Mouse (Mus musculus): Measurements from ENCODE around the gene Muc20. TPM values are rescaled to one million over a fixed set of nuclear protein-coding genes. Genes with fewer than 3 reads are reported as not detected.

Gene Muc20
- total and polyA plus RNA-seq, 3 experiments = 0.30 to 0.94 (median 0.47) TPM

- TF ChIP-seq POLR2A (IDR thresholded peaks at IDR 0.05; ENCODE audit: insufficient read depth, low read depth, low read length) (no peak), EP300 (IDR thresholded peaks at IDR 0.05; ENCODE audit: insufficient read depth, low read depth, low read length) (no peak), CTCF (IDR thresholded peaks at IDR 0.05) (no peak)
- WGBS = 69% methylated on average over 7 of the region's 7 CpGs
- Histone ChIP-seq H3K79me2 (replicated peaks; ENCODE audit: control insufficient read depth, insufficient read depth, low read length) (no peaks in the 10 kb centered on the region), H3K27me3 (ENCODE audit: control insufficient read depth, insufficient read depth, low read length) (no peaks in the 10 kb centered on the region), H3K27ac (no peak overlapping the region), H3K4me1 (ENCODE audit: control insufficient read depth, insufficient read depth, low read length) (peaks cover 6% of the 10 kb centered on the region), H3K9ac (ENCODE audit: low read depth, low read length) (no peak overlapping the region), H3K4me3 (no peak overlapping the region), H3K36me3 (ENCODE audit: control insufficient read depth, insufficient read depth, low read length) (no peaks in the 10 kb centered on the region)
- no peak for DNase-seq
- intact Hi-C loops (cut with DNase I) = no loop called here
These were observed 7.9 kb upstream of the Muc20 start for GRCm38 (mm10) chr16:32805151-32805550.

DNA sequence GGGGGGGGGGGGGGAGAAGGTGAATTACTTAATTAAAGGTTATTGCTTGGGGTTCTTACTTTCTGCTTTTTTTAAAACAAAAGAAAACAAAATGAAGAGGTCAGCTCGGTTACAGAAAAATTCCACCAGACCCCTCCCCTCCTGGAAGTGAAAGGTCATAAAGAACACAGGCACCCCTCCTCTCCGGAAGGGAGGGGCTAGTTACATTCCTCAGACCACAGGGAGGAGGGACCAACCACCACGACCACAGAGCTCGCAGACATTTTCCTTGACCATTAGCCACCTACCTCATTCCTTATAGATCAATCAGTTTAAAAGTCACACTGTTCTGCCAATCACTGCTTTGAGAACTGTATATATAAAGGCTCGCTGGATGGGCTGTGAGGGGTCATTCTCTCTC is 6.7 kb upstream of the Muc20 start:
- intact Hi-C loops (cut with DNase I) = no loop called here
- Histone ChIP-seq H3K4me1 (ENCODE audit: control insufficient read depth, insufficient read depth, low read length) (peaks cover 6% of the 10 kb centered on the region), H3K79me2 (replicated peaks; ENCODE audit: control insufficient read depth, insufficient read depth, low read length) (no peaks in the 10 kb centered on the region), H3K36me3 (ENCODE audit: control insufficient read depth, insufficient read depth, low read length) (no peaks in the 10 kb centered on the region), H3K4me3 (no peak overlapping the region), H3K27ac (peak overlapping the region; percentile 80; the same call in 1 of the 2 replicates), H3K9ac (ENCODE audit: low read depth, low read length) (no peak overlapping the region), H3K27me3 (ENCODE audit: control insufficient read depth, insufficient read depth, low read length) (no peaks in the 10 kb centered on the region)
- TF ChIP-seq POLR2A (IDR thresholded peaks at IDR 0.05; ENCODE audit: insufficient read depth, low read depth, low read length) (no peak), EP300 (IDR thresholded peaks at IDR 0.05; ENCODE audit: insufficient read depth, low read depth, low read length) (no peak), CTCF (IDR thresholded peaks at IDR 0.05) (no peak)
- WGBS = 52% methylated on average over 5 of the region's 5 CpGs
- DNase-seq = no peak

- no peak for TF ChIP-seq CTCF (IDR thresholded peaks at IDR 0.05)
- no peak for TF ChIP-seq POLR2A (IDR thresholded peaks at IDR 0.05; ENCODE audit: insufficient read depth, low read depth, low read length)
- no peak for TF ChIP-seq EP300 (IDR thresholded peaks at IDR 0.05; ENCODE audit: insufficient read depth, low read depth, low read length)
- H3K27ac ChIP-seq = peak overlapping the region; percentile 80
- H3K79me2 ChIP-seq (replicated peaks; ENCODE audit: control insufficient read depth, insufficient read depth, low read length) = no peaks in the 10 kb centered on the region
- H3K9ac ChIP-seq (ENCODE audit: low read depth, low read length) = no peak overlapping the region
- no peaks in the 10 kb centered on the region for H3K27me3 ChIP-seq (ENCODE audit: control insufficient read depth, insufficient read depth, low read length)
- peaks cover 6% of the 10 kb centered on the region for H3K4me1 ChIP-seq (ENCODE audit: control insufficient read depth, insufficient read depth, low read length)
- intact Hi-C loops (cut with DNase I) = no loop called here
- WGBS = 21% methylated on average over 6 of the region's 6 CpGs
- no peaks in the 10 kb centered on the region for H3K36me3 ChIP-seq (ENCODE audit: control insufficient read depth, insufficient read depth, low read length)
- H3K4me3 ChIP-seq = no peak overlapping the region
- peak; percentile 79 to 85 for DNase-seq
These were observed 6.1 kb upstream of the Muc20 start for GRCm38 (mm10) chr16:32803252-32803853.

DNA sequence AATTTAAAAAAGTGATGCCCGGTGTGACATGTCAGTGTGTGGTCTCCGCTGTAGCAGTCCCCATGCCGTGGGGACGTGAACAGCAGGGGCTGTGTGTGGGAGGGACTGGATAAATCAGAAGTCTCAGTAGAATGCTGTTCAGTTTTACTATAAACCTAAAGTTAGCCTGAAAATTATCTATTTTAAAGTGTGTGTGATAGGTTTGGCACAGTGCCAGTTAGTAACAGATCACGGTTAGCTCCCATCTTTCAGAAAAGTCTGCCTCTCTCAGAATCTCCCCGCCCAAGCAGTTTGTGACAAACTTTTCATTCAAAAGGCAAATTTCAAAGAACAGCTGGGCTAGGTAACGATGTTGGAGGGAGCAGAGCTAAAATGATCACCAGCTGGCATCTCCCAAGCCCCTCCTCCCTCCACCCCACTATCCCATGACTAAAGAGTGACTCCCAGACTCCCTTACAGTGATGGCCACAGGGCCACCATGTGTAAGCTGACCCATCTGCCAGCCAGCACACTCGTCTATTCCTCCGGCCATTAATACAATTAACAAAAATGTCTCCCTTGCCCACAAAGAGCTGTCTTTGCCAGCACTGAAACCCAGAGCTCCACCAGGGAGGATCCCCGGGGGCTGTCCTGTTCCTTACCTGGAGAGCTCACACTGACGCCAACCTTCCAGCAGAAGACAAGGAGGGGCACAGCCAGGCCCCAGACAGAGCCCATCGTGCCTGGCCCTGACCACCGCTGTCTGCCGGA is 384 bp downstream of the Muc20 start:
- WGBS = 72% methylated on average over 14 of the region's 14 CpGs
- TF ChIP-seq CTCF (IDR thresholded peaks at IDR 0.05) (no peak), EP300 (IDR thresholded peaks at IDR 0.05; ENCODE audit: insufficient read depth, low read depth, low read length) (no peak), POLR2A (IDR thresholded peaks at IDR 0.05; ENCODE audit: insufficient read depth, low read depth, low read length) (no peak)
- Histone ChIP-seq H3K36me3 (ENCODE audit: control insufficient read depth, insufficient read depth, low read length) (no peaks in the 10 kb centered on the region), H3K27me3 (ENCODE audit: control insufficient read depth, insufficient read depth, low read length) (no peaks in the 10 kb centered on the region), H3K4me3 (no peak overlapping the region), H3K27ac (no peak overlapping the region), H3K79me2 (replicated peaks; ENCODE audit: control insufficient read depth, insufficient read depth, low read length) (no peaks in the 10 kb centered on the region), H3K4me1 (ENCODE audit: control insufficient read depth, insufficient read depth, low read length) (no peaks in the 10 kb centered on the region), H3K9ac (ENCODE audit: low read depth, low read length) (no peak overlapping the region)
- intact Hi-C loops (cut with DNase I) = no loop called here
- no peak for DNase-seq

DNA sequence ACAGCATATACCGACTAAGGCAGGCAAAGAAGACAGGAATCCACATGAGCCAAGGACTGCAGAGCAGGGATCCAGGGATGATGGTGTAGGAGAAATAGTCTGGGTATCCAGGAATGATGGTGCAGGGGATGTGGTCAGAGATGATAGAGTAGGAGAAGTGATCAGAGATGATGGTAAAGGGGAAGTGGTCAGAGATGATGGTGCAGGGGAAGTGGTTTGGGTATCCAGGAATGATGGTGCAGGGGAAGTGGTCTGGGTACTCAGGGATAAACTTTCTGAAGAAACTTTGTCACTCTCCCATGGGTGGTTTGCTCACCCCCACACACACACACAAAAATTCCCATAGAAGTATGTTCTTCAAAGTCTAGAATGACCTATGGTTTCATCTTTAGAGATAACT is 2.1 kb downstream of the Muc20 start:
- Histone ChIP-seq H3K27ac (no peak overlapping the region), H3K4me3 (no peak overlapping the region), H3K4me1 (ENCODE audit: control insufficient read depth, insufficient read depth, low read length) (no peaks in the 10 kb centered on the region), H3K79me2 (replicated peaks; ENCODE audit: control insufficient read depth, insufficient read depth, low read length) (no peaks in the 10 kb centered on the region), H3K9ac (ENCODE audit: low read depth, low read length) (no peak overlapping the region), H3K36me3 (ENCODE audit: control insufficient read depth, insufficient read depth, low read length) (no peaks in the 10 kb centered on the region), H3K27me3 (ENCODE audit: control insufficient read depth, insufficient read depth, low read length) (no peaks in the 10 kb centered on the region)
- WGBS = 85% methylated on average over 1 of the region's 1 CpGs
- intact Hi-C loops (cut with DNase I) = no loop called here
- DNase-seq = no peak
- no peak for TF ChIP-seq CTCF (IDR thresholded peaks at IDR 0.05)
- no peak for TF ChIP-seq EP300 (IDR thresholded peaks at IDR 0.05; ENCODE audit: insufficient read depth, low read depth, low read length)
- no peak for TF ChIP-seq POLR2A (IDR thresholded peaks at IDR 0.05; ENCODE audit: insufficient read depth, low read depth, low read length)

DNA sequence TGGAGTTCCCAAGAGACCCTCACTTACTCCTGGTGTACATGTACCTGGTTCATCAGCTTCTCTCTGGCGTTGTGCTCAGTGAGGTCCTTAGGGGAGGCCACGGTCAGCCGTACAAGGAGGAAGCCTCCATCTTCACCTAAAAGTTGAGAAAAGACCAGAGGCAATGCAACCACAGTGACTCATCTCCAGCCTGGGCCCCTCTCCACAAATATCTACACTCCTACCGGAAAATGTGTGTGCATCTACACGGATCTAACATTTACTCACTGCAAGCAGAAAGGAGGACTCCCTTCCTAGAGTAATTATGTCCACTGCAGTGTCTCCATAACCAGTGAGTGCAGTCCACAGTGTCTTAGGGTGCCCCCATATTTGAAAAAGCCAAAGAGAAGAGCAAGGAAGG is 7.2 kb downstream of the Muc20 start:
- intact Hi-C loops (cut with DNase I) = no loop called here
- Histone ChIP-seq H3K27ac (no peak overlapping the region), H3K9ac (ENCODE audit: low read depth, low read length) (no peak overlapping the region), H3K27me3 (ENCODE audit: control insufficient read depth, insufficient read depth, low read length) (no peaks in the 10 kb centered on the region), H3K79me2 (replicated peaks; ENCODE audit: control insufficient read depth, insufficient read depth, low read length) (no peaks in the 10 kb centered on the region), H3K4me3 (no peak overlapping the region), H3K36me3 (ENCODE audit: control insufficient read depth, insufficient read depth, low read length) (no peaks in the 10 kb centered on the region), H3K4me1 (ENCODE audit: control insufficient read depth, insufficient read depth, low read length) (no peaks in the 10 kb centered on the region)
- TF ChIP-seq EP300 (IDR thresholded peaks at IDR 0.05; ENCODE audit: insufficient read depth, low read depth, low read length) (no peak), POLR2A (IDR thresholded peaks at IDR 0.05; ENCODE audit: insufficient read depth, low read depth, low read length) (no peak), CTCF (IDR thresholded peaks at IDR 0.05) (no peak)
- no peak for DNase-seq
- 87% methylated on average over 5 of the region's 5 CpGs for WGBS

All from heart, adult 2 months (tissue).